Mouse (Mus musculus) liver, embryonic 14.5 days (tissue): ENCODE data around the gene Nrxn3. TPM values are rescaled to one million over a fixed set of nuclear protein-coding genes. Genes with fewer than 3 reads are reported as not detected.

ENCODE experiments used
- ATAC-seq: fragments of 200-750 bp; cut with Nextera tagmentation; 2 replicates; pipeline ENCODE4 v1.8.0; 2017; ENCODE audit warnings: moderate number of reproducible peaks, mild to moderate bottlenecking, moderate library complexity; ENCODE audit not compliant: insufficient read depth
- DNase-seq, 3 experiments: peaks; one replicate each; pipeline ENCODE4 v3.0.0-alpha.2; 2012 to 2013; ENCODE audit warnings: low read depth in 3 of 3, low spot score in 3 of 3
- H3K27ac ChIP-seq: fragments of 300-500 bp; sonication (generic); 2 replicates; pipeline ENCODE4 v1.5.1; 2014; ENCODE audit warnings: moderate library complexity, mild to moderate bottlenecking, control low read depth, inconsistent platforms
- H3K27me3 ChIP-seq: fragments of 300-500 bp; sonication (generic); 2 replicates; pipeline ENCODE4 v1.6.1; 2014; ENCODE audit warnings: mild to moderate bottlenecking, low read length, moderate library complexity; ENCODE audit not compliant: control insufficient read depth, insufficient read depth
- H3K36me3 ChIP-seq: fragments of 300-500 bp; sonication (generic); replicated peaks from 2 replicates; pipeline ENCODE4 v1.6.1; 2014; ENCODE audit warnings: low read depth; ENCODE audit not compliant: control insufficient read depth, insufficient read depth
- H3K4me1 ChIP-seq, 2 experiments: fragments of 200-500 bp in 1 of 2; fragments of 300-500 bp in 1 of 2; sonication (generic) in 1 of 2; replicated peaks; 2 replicates each; pipeline ENCODE4 v1.6.1; 2012 to 2014; ENCODE audit warnings: antibody characterized with exemption in 1 of 2, inconsistent platforms in 1 of 2, low read length in 1 of 2; ENCODE audit not compliant: control insufficient read depth in 2 of 2, insufficient read depth in 2 of 2
- H3K4me2 ChIP-seq: fragments of 300-500 bp; sonication (generic); 2 replicates; pipeline ENCODE4 v1.6.1; 2014; ENCODE audit warnings: low read depth, mild to moderate bottlenecking, control low read depth, moderate library complexity
- H3K4me3 ChIP-seq, 2 experiments: fragments of 200-500 bp in 1 of 2; fragments of 300-500 bp in 1 of 2; sonication (generic) in 1 of 2; 2 replicates each; pipeline ENCODE4 v1.5.1; 2012 to 2014; ENCODE audit warnings: low read depth in 2 of 2, low read length in 2 of 2, mild to moderate bottlenecking in 2 of 2, control low read depth in 1 of 2, inconsistent platforms in 1 of 2, moderate library complexity in 1 of 2; ENCODE audit not compliant: insufficient read depth in 1 of 2
- H3K9ac ChIP-seq: fragments of 300-500 bp; sonication (generic); replicated peaks from 2 replicates; pipeline ENCODE4 v1.6.1; 2014; ENCODE audit warnings: mild to moderate bottlenecking, control low read depth, moderate library complexity
- H3K9me3 ChIP-seq: fragments of 300-500 bp; sonication (generic); 2 replicates; pipeline ENCODE4 v1.6.1; 2016; ENCODE audit warnings: low read length, mixed read lengths; ENCODE audit not compliant: control insufficient read depth
- CTCF ChIP-seq: IDR thresholded peaks from 2 replicates; pipeline ENCODE4 v1.5.1; 2016; ENCODE audit warnings: antibody characterized with exemption, low read depth, control low read depth
- EP300 ChIP-seq: IDR thresholded peaks from 2 replicates; pipeline ENCODE4 v1.6.1; 2016; ENCODE audit warnings: antibody characterized with exemption, low read depth
- WGBS: fragments of 180-500 bp; shearing (Covaris S2); extraction: QIAGEN DNeasy Blood & Tissue Kit; methylation state at CpG from one replicate; pipeline ENCODE4 v1.1.7; 2014; ENCODE audit not compliant: insufficient replicate concordance; 5-methylcytosine and 5-hydroxymethylcytosine counted together
- polyA plus RNA-seq, 2 experiments: library from polyadenylated mRNA; depleted of rRNA in 1 of 2; stranded (reverse) in 1 of 2; unstranded in 1 of 2; fragments of >200 nt; fragmentation: Nextera tagmentation in 1 of 2; extraction: Ambion mirVana in 1 of 2; gene quantifications; 2 replicates each; pipeline versions ENCODE4 v1.2.1 to v1.2.3; 2012 to 2014

Gene Nrxn3
- polyA plus RNA-seq, 2 experiments, result 0.12 to 0.38 TPM

- ATAC-seq (no peak), DNase-seq (no peak)
Measured at GRCm38 (mm10) chr12:88910761-88911160, 188.1 kb downstream of the Nrxn3 start.

DNA sequence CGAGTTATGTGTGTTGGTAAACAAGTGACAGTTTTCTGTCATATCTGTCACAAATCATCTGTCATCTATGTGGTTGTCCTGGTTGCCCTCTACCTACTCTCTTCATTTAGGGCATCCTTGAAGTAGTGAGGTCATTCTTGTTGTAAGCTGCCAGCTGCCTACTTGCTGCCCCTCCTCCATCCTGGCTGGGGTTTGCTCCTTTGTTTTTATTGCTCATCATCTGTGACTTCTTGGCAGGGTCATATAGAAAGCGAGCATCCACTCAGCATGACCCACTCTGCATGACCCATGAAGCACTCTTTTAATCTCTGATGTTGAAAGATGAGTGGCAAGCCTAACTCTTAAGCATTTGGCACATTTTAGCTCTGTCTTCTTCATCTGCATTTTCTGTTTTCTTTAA lies 194.1 kb downstream of the Nrxn3 start:
- no peak overlapping the region for H3K4me3 ChIP-seq
- no peaks in the 10 kb centered on the region for H3K36me3 ChIP-seq
- no peaks in the 10 kb centered on the region for H3K27me3 ChIP-seq
- ATAC-seq, result no peak
- no peak overlapping the region for H3K27ac ChIP-seq
- H3K4me1 ChIP-seq, result no peaks in the 10 kb centered on the region
- DNase-seq, result no peak
- no peak overlapping the region for H3K9ac ChIP-seq
- WGBS, result 30% methylated on average over 2 of the region's 2 CpGs
- no peak overlapping the region for H3K4me2 ChIP-seq
- TF ChIP-seq CTCF, result no peak
- no peak for TF ChIP-seq EP300
- no peaks in the 10 kb centered on the region for H3K9me3 ChIP-seq

More at GRCm38 (mm10) chr12:88910761-88911160, 188.1 kb downstream of the Nrxn3 start:
- H3K4me3 ChIP-seq, result no peak overlapping the region
- H3K27ac ChIP-seq, result no peak overlapping the region
- H3K9ac ChIP-seq, result no peak overlapping the region
- WGBS, result 41% methylated on average over 2 of the region's 2 CpGs
- H3K36me3 ChIP-seq, result no peaks in the 10 kb centered on the region
- H3K9me3 ChIP-seq, result no peaks in the 10 kb centered on the region
- H3K4me2 ChIP-seq, result no peak overlapping the region
- no peaks in the 10 kb centered on the region for H3K27me3 ChIP-seq
- no peaks in the 10 kb centered on the region for H3K4me1 ChIP-seq
- no peak for TF ChIP-seq EP300
- no peak for TF ChIP-seq CTCF

DNA sequence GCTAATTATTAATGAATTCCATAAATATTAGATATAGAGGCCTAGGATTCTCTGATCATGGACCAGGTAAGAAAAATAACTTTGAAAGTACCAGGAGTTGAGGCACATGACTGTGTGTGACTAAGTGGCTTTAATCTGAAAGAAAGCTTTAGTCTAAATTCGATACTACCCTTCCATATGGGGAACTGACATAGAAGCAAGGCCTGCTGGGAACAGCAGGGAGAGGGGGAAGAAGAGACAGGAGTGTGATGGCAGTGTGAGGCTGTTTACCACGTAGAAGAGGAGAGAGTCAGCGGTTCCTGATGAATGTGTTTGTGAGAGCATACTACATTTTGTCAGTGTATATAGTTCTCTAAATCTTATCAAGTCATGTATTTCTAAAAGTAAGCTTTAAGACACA lies 202.2 kb downstream of the Nrxn3 start:
- H3K9ac ChIP-seq, result no peak overlapping the region
- DNase-seq (no peak), ATAC-seq (no peak)
- no peaks in the 10 kb centered on the region for H3K9me3 ChIP-seq
- no peaks in the 10 kb centered on the region for H3K4me1 ChIP-seq
- no peaks in the 10 kb centered on the region for H3K36me3 ChIP-seq
- no peak overlapping the region for H3K27ac ChIP-seq
- H3K27me3 ChIP-seq, result no peaks in the 10 kb centered on the region
- no peak for TF ChIP-seq EP300
- TF ChIP-seq CTCF, result no peak
- 50% methylated on average over 3 of the region's 3 CpGs for WGBS
- H3K4me3 ChIP-seq, result no peak overlapping the region
- no peak overlapping the region for H3K4me2 ChIP-seq

GRCm38 (mm10) chr12:88926306-88926705 lies 203.6 kb downstream of the Nrxn3 start:
- no peak for DNase-seq
- no peak for ATAC-seq
- WGBS, result 77% methylated on average over 4 of the region's 4 CpGs

GRCm38 (mm10) chr12:88931713-88932112 lies 209.0 kb downstream of the Nrxn3 start:
- no peak overlapping the region for H3K27ac ChIP-seq

More at GRCm38 (mm10) chr12:88926306-88926705, 203.6 kb downstream of the Nrxn3 start:
- Histone ChIP-seq H3K4me3 (no peak overlapping the region), H3K36me3 (no peaks in the 10 kb centered on the region), H3K9me3 (no peaks in the 10 kb centered on the region), H3K27me3 (no peaks in the 10 kb centered on the region), H3K4me1 (no peaks in the 10 kb centered on the region), H3K27ac (no peak overlapping the region), H3K4me2 (no peak overlapping the region), H3K9ac (no peak overlapping the region)
- TF ChIP-seq CTCF (no peak), EP300 (no peak)

More at GRCm38 (mm10) chr12:88931713-88932112, 209.0 kb downstream of the Nrxn3 start:
- Histone ChIP-seq H3K27me3 (no peaks in the 10 kb centered on the region), H3K4me3 (no peak overlapping the region), H3K9me3 (no peaks in the 10 kb centered on the region), H3K4me1 (no peaks in the 10 kb centered on the region), H3K36me3 (no peaks in the 10 kb centered on the region), H3K4me2 (no peak overlapping the region), H3K9ac (no peak overlapping the region)
- no peak for ATAC-seq
- no peak for TF ChIP-seq EP300
- no peak for TF ChIP-seq CTCF
- WGBS, result 34% methylated on average over 4 of the region's 4 CpGs
- no peak for DNase-seq
